Comparison of ENCODE assay signal across 9 mouse cellular contexts in the genomic region with DNA sequence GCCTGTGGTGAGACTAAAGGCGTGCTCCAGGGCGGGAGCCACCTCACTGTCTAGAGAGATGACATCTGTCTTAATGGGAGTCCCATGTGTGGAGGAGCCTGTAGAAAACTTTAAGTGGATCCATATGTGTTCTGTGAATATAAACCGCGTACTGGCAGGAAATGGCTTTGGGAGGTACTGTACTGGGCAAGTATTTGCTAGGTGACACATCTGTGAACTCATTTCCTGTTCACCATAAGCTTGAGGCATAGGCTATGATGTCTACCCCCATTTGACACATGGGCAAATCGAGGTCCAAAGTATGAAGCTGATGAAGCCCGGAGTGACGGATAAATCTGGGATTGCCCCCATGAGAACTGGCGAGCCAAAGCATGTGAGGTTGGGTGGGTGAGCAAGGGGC. TPM values are rescaled to one million over a fixed set of nuclear protein-coding genes. Genes with fewer than 3 reads are reported as not detected.
DNase-seq lines count a peak whose midpoint lies in the region; ATAC-seq and TF ChIP-seq lines count a peak whose summit lies in the region.
"Had no signal": no experiment of that assay in that cellular context is flagged by ENCODE, and none has a peak within 500 bp of the region (broad histone marks: within the 10 kb centered on the region; RNA-seq: fewer than 3 reads in every experiment).

No protein-coding gene starts in this region.

- WGBS in forebrain, embryonic 10.5 days, result 54% methylated on average over 8 of the region's 8 CpGs
- 65% methylated on average over 8 of the region's 8 CpGs for WGBS in forebrain, embryonic 16.5 days
- WGBS in lung, embryonic 16.5 days, result 41% methylated on average over 8 of the region's 8 CpGs
- 42% methylated on average over 8 of the region's 8 CpGs for WGBS in lung, postnatal 0 days
- 60% methylated on average over 8 of the region's 8 CpGs for WGBS in hindbrain, embryonic 13.5 days
- 62% methylated on average over 8 of the region's 8 CpGs for WGBS in neural tube, embryonic 14.5 days

- H3K4me1 ChIP-seq in forebrain, embryonic 10.5 days, result peaks cover 20% of the 10 kb centered on the region
- peaks cover 16% of the 10 kb centered on the region for H3K4me1 ChIP-seq in forebrain, embryonic 16.5 days (replicated peaks; ENCODE audit: control insufficient read depth, insufficient read depth, low read length)
- peaks cover 13% of the 10 kb centered on the region for H3K4me1 ChIP-seq in lung, embryonic 16.5 days (replicated peaks; ENCODE audit: control insufficient read depth, insufficient read depth, low read length)
- peaks cover 9% of the 10 kb centered on the region; the same call in 1 of the 2 replicates for H3K4me1 ChIP-seq in lung, postnatal 0 days (ENCODE audit: insufficient read depth, low read depth, low read length)
- peaks cover 20% of the 10 kb centered on the region for H3K4me1 ChIP-seq in hindbrain, embryonic 13.5 days (replicated peaks)
- peaks cover 3% of the 10 kb centered on the region; the same call in 1 of the 2 replicates for H3K4me1 ChIP-seq in neural tube, embryonic 14.5 days (ENCODE audit: control insufficient read depth, insufficient read depth, low read length)

- H3K27me3 ChIP-seq in forebrain, embryonic 10.5 days (ENCODE audit: poor library complexity, severe bottlenecking), result peaks cover 87% of the 10 kb centered on the region
- peaks cover 70% of the 10 kb centered on the region for H3K27me3 ChIP-seq in forebrain, embryonic 16.5 days (replicated peaks; ENCODE audit: control insufficient read depth, insufficient read depth, low read length)
- peaks cover 68% of the 10 kb centered on the region for H3K27me3 ChIP-seq in lung, embryonic 16.5 days (ENCODE audit: control insufficient read depth, insufficient read depth, low read depth, low read length)
- H3K27me3 ChIP-seq in lung, postnatal 0 days (replicated peaks; ENCODE audit: insufficient read depth, low read length), result peaks cover 52% of the 10 kb centered on the region
- peaks cover 90% of the 10 kb centered on the region for H3K27me3 ChIP-seq in hindbrain, embryonic 13.5 days
- H3K27me3 ChIP-seq in neural tube, embryonic 14.5 days (ENCODE audit: control insufficient read depth, insufficient read depth, low read length), result peaks cover 64% of the 10 kb centered on the region

- no peaks in the 10 kb centered on the region for H3K36me3 ChIP-seq in forebrain, embryonic 10.5 days (replicated peaks)
- no peaks in the 10 kb centered on the region for H3K36me3 ChIP-seq in forebrain, embryonic 16.5 days (ENCODE audit: control insufficient read depth, insufficient read depth)
- H3K36me3 ChIP-seq in lung, embryonic 16.5 days (ENCODE audit: control insufficient read depth, insufficient read depth, low read length), result no peaks in the 10 kb centered on the region
- H3K36me3 ChIP-seq in lung, postnatal 0 days (ENCODE audit: insufficient read depth, low read length), result no peaks in the 10 kb centered on the region
- peaks cover 9% of the 10 kb centered on the region for H3K36me3 ChIP-seq in hindbrain, embryonic 13.5 days
- H3K36me3 ChIP-seq in neural tube, embryonic 14.5 days (ENCODE audit: control insufficient read depth, insufficient read depth, low read length), result no peaks in the 10 kb centered on the region

- no peak for TF ChIP-seq CTCF in lung, postnatal 0 days (IDR thresholded peaks at IDR 0.05)

- no peak overlapping the region for H3K9ac ChIP-seq in forebrain, embryonic 16.5 days (replicated peaks; ENCODE audit: low read depth, low read length)
- no peak overlapping the region for H3K9ac ChIP-seq in lung, embryonic 16.5 days (ENCODE audit: low read length)
- no peak overlapping the region for H3K9ac ChIP-seq in lung, postnatal 0 days (replicated peaks; ENCODE audit: low read depth)
- H3K9ac ChIP-seq in hindbrain, embryonic 13.5 days, result no peak overlapping the region
- no peak overlapping the region for H3K9ac ChIP-seq in neural tube, embryonic 14.5 days (replicated peaks; ENCODE audit: low read depth, low read length)

- H3K27ac ChIP-seq in forebrain, embryonic 10.5 days, result no peak overlapping the region
- no peak overlapping the region for H3K27ac ChIP-seq in forebrain, embryonic 16.5 days (ENCODE audit: low read length)
- H3K27ac ChIP-seq in lung, embryonic 16.5 days (ENCODE audit: low read length), result no peak overlapping the region
- H3K27ac ChIP-seq in lung, postnatal 0 days (ENCODE audit: low read length), result no peak overlapping the region
- no peak overlapping the region for H3K27ac ChIP-seq in hindbrain, embryonic 13.5 days
- no peak overlapping the region for H3K27ac ChIP-seq in neural tube, embryonic 14.5 days (ENCODE audit: low read depth, low read length)

- TF ChIP-seq EP300 in lung, postnatal 0 days (IDR thresholded peaks at IDR 0.05), result no peak

- peak overlapping the region; percentile 57 for H3K4me3 ChIP-seq in forebrain, embryonic 10.5 days
- no peak overlapping the region for H3K4me3 ChIP-seq in forebrain, embryonic 16.5 days (replicated peaks; ENCODE audit: low read length)
- H3K4me3 ChIP-seq in lung, embryonic 16.5 days (ENCODE audit: low read length), result no peak overlapping the region
- H3K4me3 ChIP-seq in lung, postnatal 0 days (ENCODE audit: low read depth, low read length), result no peak overlapping the region
- H3K4me3 ChIP-seq in hindbrain, embryonic 13.5 days, result peak overlapping the region; percentile 45
- H3K4me3 ChIP-seq in neural tube, embryonic 14.5 days (ENCODE audit: low read depth, low read length), result peak overlapping the region; percentile 31

- no peak overlapping the region for H3K4me2 ChIP-seq in forebrain, embryonic 16.5 days (ENCODE audit: low read length)
- peak overlapping the region; percentile 81; the same call in 1 of the 2 replicates for H3K4me2 ChIP-seq in lung, embryonic 16.5 days (ENCODE audit: low read depth, low read length)
- H3K4me2 ChIP-seq in lung, postnatal 0 days (replicated peaks; ENCODE audit: low read depth, low read length), result no peak overlapping the region
- peak overlapping the region; percentile 68 for H3K4me2 ChIP-seq in hindbrain, embryonic 13.5 days
- no peak overlapping the region for H3K4me2 ChIP-seq in neural tube, embryonic 14.5 days (ENCODE audit: low read depth, low read length)

- H3K9me3 ChIP-seq in forebrain, embryonic 10.5 days, result peaks cover 14% of the 10 kb centered on the region
- peaks cover 10% of the 10 kb centered on the region; the same call in 1 of the 2 replicates for H3K9me3 ChIP-seq in forebrain, embryonic 16.5 days (ENCODE audit: control insufficient read depth, low read length)
- peaks cover 9% of the 10 kb centered on the region; the same call in 1 of the 2 replicates for H3K9me3 ChIP-seq in lung, embryonic 16.5 days (ENCODE audit: control insufficient read depth, low read length)
- H3K9me3 ChIP-seq in lung, postnatal 0 days (ENCODE audit: low read length), result peaks cover 6% of the 10 kb centered on the region; the same call in 1 of the 2 replicates
- peaks cover 6% of the 10 kb centered on the region; the same call in 1 of the 2 replicates for H3K9me3 ChIP-seq in hindbrain, embryonic 13.5 days
- peaks cover 3% of the 10 kb centered on the region; the same call in 1 of the 2 replicates for H3K9me3 ChIP-seq in neural tube, embryonic 14.5 days (ENCODE audit: control insufficient read depth, low read length)

- no peak for DNase-seq in forebrain, embryonic 10.5 days (ENCODE audit: extremely low spot score, low spot score)
- no peak for DNase-seq in lung, postnatal 0 days (ENCODE audit: low spot score)
- DNase-seq in cerebellum, postnatal 4 days (ENCODE audit: low spot score in 2 of 2), result no peak
- DNase-seq in T-cell, adult 2 months (ENCODE audit: low spot score), result no peak

- ATAC-seq in forebrain, embryonic 16.5 days, result no peak
- no peak for ATAC-seq in lung, embryonic 16.5 days (ENCODE audit: low read depth)
- ATAC-seq in lung, postnatal 0 days, result no peak
- 0 out of 2 replicates have a peak, but pooled peaks have one; percentile 9 for ATAC-seq in hindbrain, embryonic 13.5 days (ENCODE audit: low FRiP score)
- ATAC-seq in neural tube, embryonic 14.5 days (ENCODE audit: low read depth), result no peak

RNA-seq across cellular contexts. Expression of gene Sptbn4, which starts 39.7 kb away (rescaled TPM):
- 0.20 and 0.37 TPM in 2 replicates for polyA plus RNA-seq in forebrain, embryonic 10.5 days (2016; fragmentation: Nextera tagmentation; extraction: Ambion mirVana)
- polyA plus RNA-seq in forebrain, embryonic 16.5 days (2015; fragmentation: Nextera tagmentation; extraction: Ambion mirVana), result 2.3 and 2.5 TPM in 2 replicates
- 0.29 and 0.41 TPM in 2 replicates for polyA plus RNA-seq in lung, embryonic 16.5 days (2015; fragmentation: Nextera tagmentation; extraction: Ambion mirVana)
- 0.20 and 0.21 TPM in 2 replicates for polyA plus RNA-seq in lung, postnatal 0 days (2015; fragmentation: Nextera tagmentation; extraction: Ambion mirVana)
- 2.2 and 2.6 TPM in 2 replicates for polyA plus RNA-seq in hindbrain, embryonic 13.5 days (2015; fragmentation: Nextera tagmentation; extraction: Ambion mirVana)
- polyA plus RNA-seq in neural tube, embryonic 14.5 days (2014; fragmentation: Nextera tagmentation; extraction: Ambion mirVana), result 3.9 and 5.6 TPM in 2 replicates

RNA-seq across cellular contexts. Expression of gene Blvrb, which starts 40.0 kb away (rescaled TPM):
- 34.8 and 45.5 TPM in 2 replicates for polyA plus RNA-seq in forebrain, embryonic 10.5 days (2016; fragmentation: Nextera tagmentation; extraction: Ambion mirVana)
- polyA plus RNA-seq in forebrain, embryonic 16.5 days (2015; fragmentation: Nextera tagmentation; extraction: Ambion mirVana), result 14.9 and 16.8 TPM in 2 replicates
- 58.3 and 75.9 TPM in 2 replicates for polyA plus RNA-seq in lung, embryonic 16.5 days (2015; fragmentation: Nextera tagmentation; extraction: Ambion mirVana)
- polyA plus RNA-seq in lung, postnatal 0 days (2015; fragmentation: Nextera tagmentation; extraction: Ambion mirVana), result 61.7 and 63.4 TPM in 2 replicates
- polyA plus RNA-seq in hindbrain, embryonic 13.5 days (2015; fragmentation: Nextera tagmentation; extraction: Ambion mirVana), result 18.7 and 19.3 TPM in 2 replicates
- 12.1 and 23.0 TPM in 2 replicates for polyA plus RNA-seq in neural tube, embryonic 14.5 days (2014; fragmentation: Nextera tagmentation; extraction: Ambion mirVana)

RNA-seq across cellular contexts. Expression of gene Gm20479, which starts 50.6 kb away (rescaled TPM):
- 1.4 TPM in 1 of 2 replicates, not detected in the other for polyA plus RNA-seq in forebrain, embryonic 10.5 days (2016; fragmentation: Nextera tagmentation; extraction: Ambion mirVana)
- not detected in 2 replicates for polyA plus RNA-seq in forebrain, embryonic 16.5 days (2015; fragmentation: Nextera tagmentation; extraction: Ambion mirVana)
- 0.52 and 1.1 TPM in 2 replicates for polyA plus RNA-seq in lung, embryonic 16.5 days (2015; fragmentation: Nextera tagmentation; extraction: Ambion mirVana)
- not detected in 2 replicates for polyA plus RNA-seq in lung, postnatal 0 days (2015; fragmentation: Nextera tagmentation; extraction: Ambion mirVana)
- not detected in 2 replicates for polyA plus RNA-seq in hindbrain, embryonic 13.5 days (2015; fragmentation: Nextera tagmentation; extraction: Ambion mirVana)
- polyA plus RNA-seq in neural tube, embryonic 14.5 days (2014; fragmentation: Nextera tagmentation; extraction: Ambion mirVana), result not detected in 2 replicates
- polyA plus RNA-seq: gonadal fat pad, adult 2 months had no signal

RNA-seq across cellular contexts. Expression of gene Shkbp1, which starts 52.0 kb away (rescaled TPM):
- 62.4 and 67.7 TPM in 2 replicates for polyA plus RNA-seq in forebrain, embryonic 10.5 days (2016; fragmentation: Nextera tagmentation; extraction: Ambion mirVana)
- 88.1 and 95.5 TPM in 2 replicates for polyA plus RNA-seq in forebrain, embryonic 16.5 days (2015; fragmentation: Nextera tagmentation; extraction: Ambion mirVana)
- 43.6 and 46.2 TPM in 2 replicates for polyA plus RNA-seq in lung, embryonic 16.5 days (2015; fragmentation: Nextera tagmentation; extraction: Ambion mirVana)
- 31.1 and 31.2 TPM in 2 replicates for polyA plus RNA-seq in lung, postnatal 0 days (2015; fragmentation: Nextera tagmentation; extraction: Ambion mirVana)
- 61.8 and 62.5 TPM in 2 replicates for polyA plus RNA-seq in hindbrain, embryonic 13.5 days (2015; fragmentation: Nextera tagmentation; extraction: Ambion mirVana)
- 29.6 and 35.6 TPM in 2 replicates for polyA plus RNA-seq in neural tube, embryonic 14.5 days (2014; fragmentation: Nextera tagmentation; extraction: Ambion mirVana)

Comparison
In these comparisons a context has a peak if more than half of its experiments do, and no peak if none do; other contexts are left out.
1. H3K4me3 ChIP-seq: peak in forebrain, embryonic 10.5 days (single experiment), hindbrain, embryonic 13.5 days (single experiment) and neural tube, embryonic 14.5 days (single experiment); none in forebrain, embryonic 16.5 days (single experiment), lung, embryonic 16.5 days (single experiment) and lung, postnatal 0 days (single experiment).
2. H3K4me2 ChIP-seq: peak in lung, embryonic 16.5 days (single experiment) and hindbrain, embryonic 13.5 days (single experiment); none in forebrain, embryonic 16.5 days (single experiment), lung, postnatal 0 days (single experiment) and neural tube, embryonic 14.5 days (single experiment).